Mouse (Mus musculus) liver, embryonic 14.5 days (tissue): ENCODE measurements around the gene Rab3gap2.

Experiments
- CTCF ChIP-seq: IDR thresholded peaks from 2 replicates; pipeline ENCODE4 v1.5.1; 2016; ENCODE audit warnings: antibody characterized with exemption, low read depth, control low read depth
- EP300 ChIP-seq: IDR thresholded peaks from 2 replicates; pipeline ENCODE4 v1.6.1; 2016; ENCODE audit warnings: antibody characterized with exemption, low read depth

DNA sequence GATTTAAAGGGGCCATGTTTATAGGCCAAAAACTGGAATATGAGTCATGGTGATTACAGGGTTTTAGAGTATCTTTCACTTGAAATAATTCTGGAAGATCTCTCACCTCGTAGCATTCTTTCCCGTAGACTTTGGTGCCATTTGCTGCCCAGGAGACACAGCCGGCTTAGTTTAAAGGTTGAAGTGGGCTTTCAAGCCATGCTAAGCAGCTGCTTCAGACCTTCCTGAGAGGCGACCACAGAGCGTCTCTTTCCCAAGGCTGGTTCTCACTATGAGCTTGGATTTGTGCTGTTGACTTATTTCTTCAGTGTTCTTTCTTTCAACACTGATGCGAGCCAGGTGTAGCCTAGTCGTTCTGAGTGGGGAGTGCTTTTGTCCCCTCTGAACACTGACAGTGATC, 23.8 kb downstream of the Rab3gap2 start:
- TF ChIP-seq CTCF: no peak
- TF ChIP-seq EP300: no peak
